Mouse (Mus musculus) lung, adult 2 months (tissue): Measurements from ENCODE around the gene Rab11fip3.

ENCODE experiments used
- CTCF ChIP-seq: fragments of 200-500 bp; IDR thresholded peaks from 2 replicates; pipeline ENCODE4 v1.5.1; 2011; ENCODE audit warnings: mild to moderate bottlenecking, low read length, control low read depth; ENCODE audit not compliant: insufficient read depth
- POLR2A ChIP-seq: fragments of 200-500 bp; IDR thresholded peaks from 2 replicates; pipeline ENCODE4 v1.6.1; 2011; ENCODE audit warnings: low read depth, mild to moderate bottlenecking, control low read depth, low read length, borderline replicate concordance; ENCODE audit errors: extremely low read depth

- TF ChIP-seq CTCF, result no peak
- TF ChIP-seq POLR2A, result no peak
These were observed 113.6 kb downstream of the Rab11fip3 start for GRCm38 (mm10) chr17:25955736-25956135.
